Mouse (Mus musculus): ENCODE measurements at regions not wholly inside any gene's neighbourhood (a gene's known extent, or its start where the extent isn't known, plus 50 kb on each side); places are given as distances from the start of the nearest gene placed in this dataset.

- no peak for DNase-seq
Measured at GRCm38 (mm10) chr8:89396673-89397072, 352.7 kb upstream of the Sall1 start.

DNA sequence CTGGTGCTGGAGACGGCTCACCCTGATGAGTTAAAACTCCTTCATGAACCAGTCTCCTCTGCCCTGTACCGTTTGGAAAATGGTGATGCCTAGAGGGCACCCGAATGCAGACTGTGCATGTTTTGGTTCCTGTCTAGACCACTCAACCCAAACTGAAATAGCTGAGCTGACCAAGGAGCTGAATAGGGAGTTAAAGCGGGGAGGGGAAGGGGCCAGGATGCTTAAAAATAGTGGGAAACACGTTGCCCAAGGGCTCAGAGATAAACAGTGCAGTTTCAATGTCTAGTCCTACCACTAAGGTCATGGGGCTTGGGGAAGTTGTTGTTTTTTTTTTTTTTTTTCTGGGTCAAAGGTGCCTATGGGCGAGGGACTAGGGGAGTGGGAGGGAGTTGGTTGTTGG, 348.8 kb upstream of the Sall1 start:
- DNase-seq, result no peak

- no peak for DNase-seq
Measured at GRCm38 (mm10) chr8:89388761-89389160, 344.8 kb upstream of the Sall1 start.

DNA sequence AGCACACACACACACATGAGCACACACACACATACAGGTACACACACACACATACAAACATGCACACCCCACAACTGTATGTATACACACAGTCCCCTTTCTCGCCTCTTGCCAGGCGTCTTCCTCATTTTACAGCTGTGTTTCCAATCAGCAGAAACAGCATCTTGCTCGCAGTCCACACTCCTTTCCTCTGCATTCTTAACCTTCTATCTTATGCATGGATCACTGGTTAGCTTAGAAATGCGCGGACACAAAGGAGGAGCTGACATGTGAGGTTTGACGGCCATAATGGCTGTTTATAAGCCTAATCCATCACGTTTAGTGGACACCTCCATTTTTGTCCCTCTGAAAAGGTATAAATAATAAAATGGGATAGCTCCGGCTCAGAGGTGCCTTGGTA, 343.3 kb upstream of the Sall1 start:
- no peak for DNase-seq

DNA sequence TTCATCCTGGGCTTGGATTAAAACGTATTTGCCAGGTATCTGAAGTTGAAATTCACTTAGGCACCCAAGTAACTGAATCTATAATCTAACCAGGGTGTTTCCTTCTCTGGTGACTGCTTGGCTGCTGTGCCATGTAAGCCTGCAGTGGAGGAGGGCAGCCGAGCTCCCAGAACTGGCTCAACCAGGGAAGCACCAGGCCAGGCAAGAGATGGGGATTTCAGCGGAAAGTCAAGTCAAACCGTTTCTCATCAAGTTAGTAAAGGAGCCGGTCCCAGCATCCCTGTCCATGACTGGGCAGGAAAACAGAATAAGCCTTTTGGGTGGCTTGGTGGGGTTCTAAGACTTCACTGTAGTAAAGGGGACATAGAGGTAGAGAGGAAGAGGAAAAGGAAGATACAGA, 341.1 kb upstream of the Sall1 start:
- no peak for DNase-seq

DNA sequence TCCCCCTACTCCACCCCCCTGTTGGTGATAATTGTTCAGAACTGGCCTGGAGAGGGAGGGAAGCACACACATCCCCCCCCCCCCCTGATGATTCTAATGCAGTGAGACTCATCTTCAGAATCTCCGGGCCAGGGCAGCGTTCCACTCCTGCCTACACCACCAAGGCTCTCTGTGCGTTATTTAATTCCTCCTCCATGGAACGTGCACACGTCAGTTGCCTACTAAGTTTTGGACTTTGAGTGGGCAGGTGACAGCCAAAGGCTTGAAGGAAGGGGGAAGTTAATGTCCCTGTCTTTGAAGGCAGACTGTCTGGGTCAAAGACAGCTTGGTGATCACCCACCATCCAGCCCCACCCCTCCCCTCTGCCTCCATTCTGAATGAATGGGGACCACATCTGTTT, 339.8 kb upstream of the Sall1 start:
- DNase-seq, result no peak

GRCm38 (mm10) chr8:89382538-89383380, 338.8 kb upstream of the Sall1 start:
- DNase-seq, result no peak

DNA sequence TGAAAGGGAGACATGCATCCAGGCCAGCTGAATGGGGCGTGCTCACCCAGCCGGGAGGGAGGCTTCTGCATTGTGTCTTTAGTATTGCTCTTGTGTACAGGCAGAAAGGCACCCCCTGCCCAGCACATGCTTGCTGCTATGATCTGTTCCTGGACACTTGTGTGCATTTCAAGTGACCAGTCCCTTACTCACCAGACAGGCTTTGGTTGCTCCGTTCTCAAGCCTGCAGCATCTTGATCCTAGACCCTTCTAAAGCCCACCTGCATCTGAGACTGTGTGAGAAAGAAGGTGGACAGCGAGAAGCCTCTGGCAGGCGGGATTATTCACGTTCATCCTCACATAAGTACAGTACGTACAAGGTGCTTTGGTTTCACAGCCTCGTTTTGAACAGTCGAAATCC, 336.5 kb upstream of the Sall1 start:
- DNase-seq, result no peak

DNA sequence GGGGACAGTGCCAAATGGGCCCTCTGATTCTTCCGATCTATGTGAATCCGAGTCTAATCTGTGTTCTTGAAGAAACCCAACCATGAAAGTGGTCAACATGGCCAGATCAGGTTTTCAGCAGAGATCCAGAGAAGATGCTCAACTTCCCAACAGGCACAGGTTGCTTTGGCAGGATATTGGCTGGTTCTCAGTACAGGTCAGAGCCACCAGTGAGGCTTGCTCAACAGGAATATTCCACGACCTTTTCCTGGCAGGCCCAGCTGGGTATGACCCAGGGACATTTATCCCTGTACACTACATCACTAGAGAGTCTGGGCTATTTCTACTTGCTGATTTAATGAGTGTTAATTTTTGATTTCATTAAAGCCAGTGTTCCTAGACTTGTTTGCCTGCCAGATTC, 328.8 kb upstream of the Sall1 start:
- DNase-seq, result no peak

- no peak for DNase-seq
Measured at GRCm38 (mm10) chr8:89371773-89372132, 327.8 kb upstream of the Sall1 start.

GRCm38 (mm10) chr8:89370816-89371772, 327.1 kb upstream of the Sall1 start:
- no peak for DNase-seq

DNA sequence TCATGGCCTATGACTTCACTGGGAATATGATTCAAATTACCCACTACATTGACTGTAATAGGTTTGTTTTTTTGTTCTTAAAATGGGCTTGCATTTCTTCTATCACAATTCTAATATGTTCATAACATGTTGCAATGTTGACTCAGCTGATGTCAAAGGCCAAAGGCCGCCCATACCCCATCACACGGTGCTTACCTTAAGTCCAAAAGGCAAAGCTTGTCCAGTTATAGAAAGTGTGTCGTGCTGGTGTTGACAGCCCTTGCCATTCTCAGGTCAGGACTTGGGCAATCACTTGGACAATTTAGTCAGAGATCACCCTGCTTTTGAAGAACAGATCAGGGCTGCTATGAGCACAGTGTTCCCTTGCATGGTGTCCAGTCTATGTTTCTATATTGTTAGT, 321.5 kb upstream of the Sall1 start:
- DNase-seq, result no peak

DNA sequence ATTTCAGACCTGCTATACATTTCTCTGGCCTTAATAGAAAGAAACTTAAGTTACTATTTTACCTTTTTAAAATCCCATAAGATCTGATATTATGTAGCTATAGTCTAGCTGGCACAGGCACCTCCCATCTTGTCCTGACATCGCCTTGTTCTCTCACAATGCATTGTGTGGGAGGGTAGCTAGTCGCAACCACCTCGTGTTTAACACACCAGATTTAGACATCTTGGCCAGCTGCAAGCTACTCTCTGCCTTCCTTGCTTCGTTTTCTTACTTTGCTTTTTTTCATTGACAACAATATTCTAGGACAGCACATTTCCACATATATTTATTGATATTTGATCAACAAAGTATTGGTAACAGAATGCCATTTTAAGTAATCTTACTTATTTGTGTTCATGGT, 314.4 kb upstream of the Sall1 start:
- no peak for DNase-seq

DNA sequence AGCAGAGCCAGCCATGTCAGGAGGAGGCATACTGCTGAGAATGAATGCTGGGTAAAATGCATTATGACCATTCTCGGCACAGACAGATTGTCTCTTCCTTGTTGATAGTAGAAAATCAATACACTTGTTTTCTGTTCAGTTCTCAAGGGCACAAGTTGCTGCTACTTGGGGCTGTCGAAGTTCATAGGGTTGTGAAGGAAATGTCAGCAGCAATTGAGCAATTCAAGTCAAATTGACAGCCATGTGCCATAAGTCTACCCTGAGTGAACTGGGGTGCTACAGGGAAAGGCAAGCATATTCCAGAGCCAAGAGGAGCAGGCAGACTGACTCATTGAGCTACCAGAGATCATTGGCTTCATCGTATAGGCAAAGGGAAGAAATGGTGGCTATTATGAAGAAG, 301.6 kb upstream of the Sall1 start:
- no peak for DNase-seq

DNA sequence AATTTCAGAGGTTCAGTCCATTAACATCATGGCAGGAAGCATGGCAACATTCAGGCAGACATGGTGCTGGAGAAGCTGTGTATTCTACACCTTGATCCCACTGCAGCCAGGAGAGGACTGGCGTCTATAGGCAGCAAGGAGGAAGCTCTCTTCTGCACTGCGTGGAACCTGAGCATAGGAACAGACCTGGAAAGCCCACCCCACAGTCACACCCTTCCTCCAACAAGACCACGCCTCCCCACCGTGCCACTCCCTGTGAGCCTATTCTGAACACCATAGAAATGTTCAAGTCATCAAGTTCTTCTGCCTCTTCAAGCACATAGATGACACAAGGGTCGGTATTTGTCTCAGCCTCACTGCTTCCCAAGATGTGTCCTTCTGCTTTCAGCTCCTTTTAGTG, 297.7 kb upstream of the Sall1 start:
- no peak for DNase-seq

DNA sequence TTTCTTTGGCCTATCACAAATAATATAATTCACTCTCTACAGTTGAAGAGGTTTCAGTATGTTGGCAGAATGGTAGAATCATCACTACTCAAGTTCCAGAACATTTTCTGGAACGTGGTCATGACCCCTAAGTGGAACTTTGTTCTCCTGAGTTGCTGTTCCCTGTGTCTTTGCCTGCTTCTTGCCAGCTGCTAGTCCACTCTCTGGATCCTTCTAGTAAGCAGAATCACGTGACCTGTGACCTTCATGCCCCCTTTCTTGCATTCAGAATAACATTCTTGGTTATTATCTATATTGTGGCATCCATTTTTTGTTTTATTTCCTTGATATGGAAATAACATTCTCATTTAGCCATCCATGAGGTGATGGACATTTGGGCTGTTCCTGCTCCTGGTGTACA, 291.5 kb upstream of the Sall1 start:
- no peak for DNase-seq

- DNase-seq, result no peak
Measured at GRCm38 (mm10) chr8:89325751-89326351, 281.9 kb upstream of the Sall1 start.

DNA sequence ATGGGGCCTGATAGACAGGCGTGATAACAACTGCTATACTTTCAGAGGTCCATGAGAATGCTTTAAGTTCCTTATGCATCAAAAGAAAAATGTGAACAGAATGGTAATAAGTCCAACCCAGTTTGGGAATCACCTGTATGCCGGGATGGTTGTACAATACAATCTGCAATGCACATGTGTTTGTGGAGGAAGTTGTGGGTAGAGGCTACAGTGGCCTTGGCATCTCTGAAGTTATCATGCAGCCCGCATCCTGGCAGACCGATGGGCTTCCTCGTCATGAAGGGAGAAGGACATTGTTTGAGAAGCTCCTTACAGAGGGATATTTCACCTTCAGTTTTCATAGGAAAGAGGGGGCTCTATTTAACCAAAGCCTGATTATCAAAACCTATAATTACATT, 281.3 kb upstream of the Sall1 start:
- no peak for DNase-seq

DNA sequence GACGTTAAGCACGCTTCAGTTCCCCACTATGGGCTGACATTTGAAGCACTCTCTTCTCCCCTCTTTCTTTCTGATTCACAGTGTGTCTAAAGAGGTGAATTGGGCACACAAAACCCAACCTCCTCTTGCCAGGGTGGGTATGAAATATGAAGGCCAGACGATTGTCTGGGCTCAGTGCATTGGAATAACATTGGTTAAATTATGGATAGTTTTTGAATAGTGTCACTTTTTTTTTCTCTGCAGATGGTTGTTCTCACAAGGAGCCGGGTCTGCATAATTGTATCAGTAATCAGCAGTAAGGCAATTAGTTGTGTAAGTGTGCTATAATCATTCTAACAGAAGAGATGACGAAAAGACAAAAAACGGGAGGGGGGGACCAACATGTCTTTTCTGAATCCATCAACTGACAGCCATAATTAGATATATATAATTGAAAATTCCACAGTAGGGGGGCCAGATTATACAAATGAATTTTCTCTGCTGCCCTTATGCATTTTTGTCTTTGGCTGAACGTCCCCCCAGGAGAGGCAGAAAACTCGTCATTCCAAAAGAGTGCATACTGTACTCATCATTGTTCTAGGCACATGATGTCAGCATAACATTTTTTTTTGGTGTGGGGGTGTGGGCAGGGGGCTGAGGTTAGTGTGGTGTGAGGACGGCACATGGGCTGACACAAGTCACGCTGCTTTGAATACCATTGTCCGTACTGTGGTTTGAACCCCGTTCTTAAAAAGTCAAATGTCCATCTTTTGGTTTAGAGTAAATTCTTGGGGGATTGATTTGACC, 280.7 kb upstream of the Sall1 start:
- no peak for DNase-seq

GRCm38 (mm10) chr8:89317514-89318289, 273.7 kb upstream of the Sall1 start:
- no peak for DNase-seq

- no peak for DNase-seq
Measured at GRCm38 (mm10) chr8:89316566-89317175, 272.7 kb upstream of the Sall1 start.

DNA sequence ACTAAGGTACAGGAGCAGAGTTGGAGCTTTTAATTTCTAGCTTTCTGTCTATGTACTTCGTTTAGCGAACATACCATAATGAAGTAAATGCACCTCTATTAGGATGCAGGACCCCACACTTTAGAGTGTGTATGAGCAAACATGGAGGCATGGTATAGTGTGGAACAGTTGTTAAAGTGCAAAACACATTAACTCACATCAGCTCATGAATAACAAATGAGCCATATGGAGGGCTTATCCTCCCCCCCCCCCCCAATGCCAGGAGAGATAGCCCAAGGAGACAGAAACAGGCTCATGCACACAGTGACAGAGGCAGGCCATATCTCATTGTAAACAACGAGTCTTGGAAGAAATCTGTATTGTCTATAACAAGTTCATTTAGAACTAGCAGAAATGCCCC, 270.9 kb upstream of the Sall1 start:
- no peak for DNase-seq

Data from thymus, postnatal 14 days (tissue).